Mouse (Mus musculus) urinary bladder, postnatal 36 days (tissue): Measurements from ENCODE around the gene Pomgnt1.

Source experiments
- DNase-seq, 2 experiments: peaks; one replicate each; pipeline ENCODE4 v3.0.0; 2022; ENCODE audit warnings: low spot score in 2 of 2, mixed read lengths in 1 of 2

Pomgnt1 gene

GRCm38 (mm10) chr4:116123602-116124519, at the start of gene Pomgnt1, which contains the start of gene Rad54l:
Gene Pomgnt1 (plus strand): TSS chr4:116123840.
Gene Rad54l (minus strand): TSS chr4:116123690.
- peak; percentile 58 to 82 for DNase-seq

- DNase-seq = no peak
These were observed 49.4 kb upstream of the Pomgnt1 start for GRCm38 (mm10) chr4:116074145-116074675.

GRCm38 (mm10) chr4:116074861-116075620, 48.6 kb upstream of the Pomgnt1 start, which contains the start of the genes Uqcrh and Lrrc41:
Gene Uqcrh (minus strand): TSS chr4:116075071.
Gene Lrrc41 (plus strand): TSS chr4:116075269.
- DNase-seq = peak; percentile 89 to 95

GRCm38 (mm10) chr4:116075631-116076368, 47.8 kb upstream of the Pomgnt1 start:
- peak; percentile 64 to 68 for DNase-seq

DNA sequence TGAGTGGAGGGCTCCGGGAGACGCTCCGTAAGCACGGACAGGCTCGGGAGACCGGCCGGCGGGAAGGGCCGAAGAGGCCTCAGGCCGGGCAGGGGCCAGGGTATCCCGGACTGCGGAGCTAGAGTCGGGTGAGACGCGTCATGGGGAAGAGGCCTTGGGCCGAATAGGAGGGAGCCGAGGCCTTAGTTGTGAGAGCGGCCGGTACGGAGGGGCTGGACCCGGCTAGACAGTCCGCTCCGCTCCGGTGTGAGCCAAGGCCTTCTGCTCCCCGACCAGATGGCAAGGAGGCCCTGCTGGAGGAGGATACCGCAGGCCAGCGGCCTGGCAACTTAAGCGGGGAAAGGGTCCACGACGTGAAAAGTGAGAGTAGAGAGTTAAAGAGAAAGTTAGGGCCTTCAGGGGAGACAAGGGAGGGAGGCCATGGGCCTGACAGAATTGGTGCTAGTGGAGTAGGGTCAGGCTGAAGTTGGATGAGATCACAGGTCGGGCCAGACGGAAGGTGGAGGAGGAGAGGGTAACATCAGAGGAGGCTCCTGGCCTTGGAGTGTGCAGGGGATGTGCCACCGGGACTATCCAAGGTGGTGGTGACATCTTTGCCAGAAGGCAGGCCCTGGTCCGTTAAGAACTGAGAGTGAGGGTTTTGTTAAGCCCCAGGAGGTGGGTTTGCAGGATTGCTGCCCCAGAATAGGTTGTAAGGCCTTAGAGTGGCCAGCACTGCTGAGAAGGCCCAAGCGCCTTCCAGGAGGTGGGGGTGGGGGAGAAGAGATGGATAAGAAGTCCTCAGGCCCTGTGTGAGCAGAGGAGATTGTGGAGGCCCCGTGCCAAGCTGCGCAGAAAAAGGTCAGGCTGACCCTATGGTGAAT, 47.0 kb upstream of the Pomgnt1 start:
- peak; percentile 34 to 48 for DNase-seq

- DNase-seq = no peak
These were observed 46.2 kb upstream of the Pomgnt1 start for GRCm38 (mm10) chr4:116077240-116078095.

- DNase-seq = no peak
These were observed 35.0 kb upstream of the Pomgnt1 start for GRCm38 (mm10) chr4:116088510-116089249.

- DNase-seq = no peak
These were observed 27.3 kb upstream of the Pomgnt1 start for GRCm38 (mm10) chr4:116096291-116096690.

- DNase-seq = peak; percentile 28 to 38
These were observed 26.4 kb upstream of the Pomgnt1 start for GRCm38 (mm10) chr4:116097211-116097610.

- no peak for DNase-seq
These were observed 22.7 kb upstream of the Pomgnt1 start for GRCm38 (mm10) chr4:116100959-116101358.

GRCm38 (mm10) chr4:116105278-116105677, 18.4 kb upstream of the Pomgnt1 start:
- DNase-seq = no peak

DNA sequence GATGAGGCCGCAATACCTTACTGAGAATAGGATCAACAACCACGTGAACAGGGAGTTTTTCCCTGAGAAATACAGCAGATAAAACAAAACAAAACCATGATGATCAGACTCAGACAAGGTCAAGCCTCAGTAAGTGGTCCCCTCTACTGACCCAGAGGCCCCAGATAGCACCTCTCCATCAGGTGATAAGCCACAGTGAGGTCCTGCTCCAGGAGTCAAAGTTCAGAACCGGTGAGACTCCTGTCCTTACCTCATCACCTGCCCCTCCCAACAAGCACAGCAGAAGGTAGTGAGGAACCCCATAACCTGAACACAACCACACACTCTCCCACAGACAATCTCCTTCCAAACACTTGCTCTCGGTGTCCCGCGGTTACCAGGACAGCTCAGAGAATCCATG, 12.9 kb upstream of the Pomgnt1 start:
- DNase-seq = no peak

- no peak for DNase-seq
These were observed 12.2 kb upstream of the Pomgnt1 start for GRCm38 (mm10) chr4:116111486-116111885.

GRCm38 (mm10) chr4:116122762-116123161, 878 bp upstream of the Pomgnt1 start:
- DNase-seq = no peak

DNA sequence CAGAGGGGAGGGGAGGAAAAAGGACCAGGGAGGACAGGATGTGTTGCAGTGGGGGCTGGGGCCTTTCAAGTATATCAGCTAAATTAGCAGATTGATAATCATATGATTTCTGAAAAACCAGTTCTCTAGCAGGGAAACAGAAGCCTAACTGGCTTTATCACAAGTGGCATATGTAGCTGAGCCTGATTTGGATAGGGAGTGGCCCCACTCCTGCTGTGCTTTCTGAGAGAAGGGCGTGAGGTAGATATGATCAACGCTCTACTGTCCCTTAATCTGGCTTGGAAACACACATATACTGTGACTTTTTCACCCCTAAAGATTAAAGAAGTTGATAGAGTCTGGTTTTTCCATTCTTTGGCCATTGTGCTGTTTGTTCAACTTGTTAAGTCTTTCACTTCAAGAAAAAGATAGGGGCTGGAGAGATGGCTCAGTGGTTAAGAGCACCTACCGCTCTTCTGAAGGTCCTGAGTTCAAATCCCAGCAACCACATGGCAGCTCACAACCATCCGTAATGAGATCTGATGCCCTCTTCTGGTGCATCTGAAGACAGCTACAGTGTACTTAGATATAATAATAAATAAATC, 2.3 kb downstream of the Pomgnt1 start:
- DNase-seq = no peak

GRCm38 (mm10) chr4:116127956-116128355, 4.3 kb downstream of the Pomgnt1 start:
- DNase-seq = no peak

GRCm38 (mm10) chr4:116133126-116133525, 9.5 kb downstream of the Pomgnt1 start:
- no peak for DNase-seq

GRCm38 (mm10) chr4:116134990-116135389, 11.3 kb downstream of the Pomgnt1 start:
- no peak for DNase-seq
